Mouse (Mus musculus) liver, adult 2 months (tissue): Measurements from ENCODE around the gene Nos1.

ENCODE experiments used
- CTCF ChIP-seq: fragments of 200-500 bp; IDR thresholded peaks from 2 replicates; pipeline ENCODE4 v1.5.1; 2011; ENCODE audit warnings: low read depth, low read length, control low read depth
- POLR2A ChIP-seq: fragments of 200-500 bp; IDR thresholded peaks from 2 replicates; pipeline ENCODE4 v1.6.1; 2011; ENCODE audit warnings: low read length, control low read depth; ENCODE audit not compliant: insufficient read depth; ENCODE audit errors: extremely low read depth

DNA sequence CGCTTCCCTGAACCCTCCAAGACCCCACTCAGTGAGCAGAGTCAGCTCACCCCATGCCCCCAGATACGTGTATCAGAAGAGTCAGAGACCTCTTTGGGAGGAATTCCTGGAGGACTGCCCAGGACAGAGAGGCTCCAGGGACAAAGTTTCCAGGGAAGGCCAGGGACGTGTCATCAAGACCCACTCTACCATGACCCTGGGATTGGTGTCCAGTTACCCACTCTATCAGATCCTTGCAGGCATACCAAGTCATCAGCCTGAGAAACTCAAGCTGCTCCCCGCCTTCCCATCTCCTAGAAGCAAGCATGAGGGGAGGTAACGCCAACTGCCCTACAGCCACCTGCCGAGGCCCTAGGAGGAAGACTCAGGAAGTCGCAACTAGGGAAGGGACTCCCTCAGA lies 39.6 kb downstream of the Nos1 start:
- no peak for TF ChIP-seq CTCF
- TF ChIP-seq POLR2A, result no peak
